Mouse (Mus musculus): Measurements from ENCODE around the gene Olfr266. TPM values are rescaled to one million over a fixed set of nuclear protein-coding genes. Genes with fewer than 3 reads are reported as not detected.

The Olfr266 gene
- not detected for total RNA-seq (2021)

DNA sequence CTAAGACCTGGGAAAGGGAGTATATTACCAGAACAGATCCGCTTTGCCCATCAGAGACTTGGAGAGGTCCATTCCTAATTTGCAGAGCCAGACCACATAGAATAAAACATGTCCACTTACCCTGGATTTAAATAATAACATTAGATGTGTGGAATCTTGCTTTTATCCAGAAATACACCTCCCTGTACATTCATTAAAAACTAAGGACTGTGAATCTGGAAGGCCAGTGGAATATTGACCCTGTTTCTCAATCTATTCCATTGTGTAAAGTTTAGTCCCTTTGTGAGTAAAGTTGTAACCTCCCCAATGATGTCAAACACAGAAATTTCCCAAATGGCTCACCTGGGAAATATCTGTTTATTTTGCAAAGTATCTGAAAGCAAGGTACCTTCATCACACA, at the start of gene Olfr266:
TSS of gene Olfr266 (minus strand) at position 101 of the 400 bp plus-strand sequence.
- DNase-seq (ENCODE audit: low spot score in 2 of 2): no peak
- intact Hi-C loops (cut with DNase I): no loop called here

DNA sequence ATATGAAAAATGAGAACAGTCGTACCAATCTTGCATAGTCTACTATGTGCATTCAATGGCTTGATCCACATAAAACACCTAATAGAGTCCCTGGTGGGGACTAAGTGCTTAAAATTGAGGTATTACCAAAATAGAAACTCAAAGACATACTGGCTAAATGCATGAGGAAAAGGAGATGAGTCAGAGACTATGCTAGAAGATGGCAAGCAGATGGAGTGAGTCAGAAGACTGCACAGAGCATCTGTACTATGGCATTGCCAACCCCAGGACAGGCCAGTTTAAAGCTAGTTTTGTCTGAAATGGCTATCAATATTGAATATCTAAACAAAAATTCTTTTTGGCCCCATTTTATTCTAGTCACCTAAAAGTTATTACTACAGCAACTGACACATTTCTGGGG, 49.5 kb upstream of the Olfr266 start:
- intact Hi-C loops (cut with DNase I): loop anchor here (10.0 kb wide), 1 partner anchor 861 kb away; the partner anchor contains the start of gene Pifo
- DNase-seq (ENCODE audit: low spot score in 2 of 2): peak; percentile 12 to 72

DNA sequence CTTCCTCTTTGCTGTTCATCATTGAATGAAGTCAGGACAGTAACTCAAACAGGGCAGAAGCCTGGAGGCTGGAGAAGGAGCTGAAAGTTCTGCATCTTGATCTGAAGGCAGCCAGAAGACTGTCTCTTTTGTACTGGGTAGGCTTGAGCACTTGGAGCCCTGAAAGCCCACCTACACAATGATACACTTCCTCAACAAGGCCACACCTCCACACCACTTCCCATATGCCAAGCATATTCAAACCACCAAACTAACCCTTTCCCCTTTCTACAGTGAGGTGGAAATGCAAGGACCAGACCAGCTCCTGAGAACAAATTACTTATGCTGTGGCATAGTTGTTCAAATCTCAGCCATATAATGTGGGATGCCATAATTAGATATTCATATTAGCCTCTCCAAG, 46.8 kb upstream of the Olfr266 start:
- intact Hi-C loops (cut with DNase I): loop anchor here (10.0 kb wide), 1 partner anchor 858 kb away; the partner anchor contains the start of gene Pifo
- DNase-seq (ENCODE audit: low spot score in 2 of 2): no peak

DNA sequence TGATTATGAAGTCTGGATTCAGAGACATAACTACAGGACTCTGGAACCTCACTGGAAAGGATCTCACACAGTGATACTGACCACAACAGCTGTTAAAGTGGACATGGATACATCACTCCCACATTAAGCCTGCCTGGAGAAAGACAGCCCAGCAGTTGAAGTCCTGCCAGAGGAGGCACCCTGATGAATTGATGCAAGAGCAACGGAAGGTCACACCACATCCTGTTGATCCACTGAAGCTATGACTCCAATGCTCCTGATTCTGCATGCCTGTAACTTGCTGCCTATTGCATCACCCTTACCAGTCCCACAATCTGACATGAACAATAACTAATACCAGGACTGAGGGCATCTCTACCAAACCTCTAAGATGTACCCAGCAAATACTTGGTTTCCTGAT, 6.0 kb upstream of the Olfr266 start:
- no peak for DNase-seq (ENCODE audit: low spot score in 2 of 2)
- intact Hi-C loops (cut with DNase I): no loop called here

DNA sequence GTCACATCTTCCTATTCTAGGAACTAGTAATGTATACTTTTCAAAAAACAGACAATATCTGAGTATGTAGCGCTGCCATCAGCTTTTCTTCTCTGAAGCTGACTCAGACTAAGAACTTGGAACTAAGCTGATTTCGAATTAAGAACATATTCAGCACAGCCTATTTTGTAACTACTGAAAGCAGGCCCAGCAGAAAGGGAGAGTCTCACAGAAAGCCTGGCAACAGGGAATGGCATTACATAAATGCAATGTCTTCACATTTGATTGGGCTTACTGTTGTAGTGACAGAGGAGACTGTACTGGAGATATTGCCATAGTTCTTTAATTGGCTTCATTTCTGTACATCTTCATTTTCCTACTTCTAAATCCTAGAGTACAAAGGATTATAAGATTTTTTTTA, 8.4 kb downstream of the Olfr266 start:
- peak in 1 of 2 experiments; percentile 19 for DNase-seq (ENCODE audit: low spot score in 2 of 2)
- intact Hi-C loops (cut with DNase I): no loop called here

DNA sequence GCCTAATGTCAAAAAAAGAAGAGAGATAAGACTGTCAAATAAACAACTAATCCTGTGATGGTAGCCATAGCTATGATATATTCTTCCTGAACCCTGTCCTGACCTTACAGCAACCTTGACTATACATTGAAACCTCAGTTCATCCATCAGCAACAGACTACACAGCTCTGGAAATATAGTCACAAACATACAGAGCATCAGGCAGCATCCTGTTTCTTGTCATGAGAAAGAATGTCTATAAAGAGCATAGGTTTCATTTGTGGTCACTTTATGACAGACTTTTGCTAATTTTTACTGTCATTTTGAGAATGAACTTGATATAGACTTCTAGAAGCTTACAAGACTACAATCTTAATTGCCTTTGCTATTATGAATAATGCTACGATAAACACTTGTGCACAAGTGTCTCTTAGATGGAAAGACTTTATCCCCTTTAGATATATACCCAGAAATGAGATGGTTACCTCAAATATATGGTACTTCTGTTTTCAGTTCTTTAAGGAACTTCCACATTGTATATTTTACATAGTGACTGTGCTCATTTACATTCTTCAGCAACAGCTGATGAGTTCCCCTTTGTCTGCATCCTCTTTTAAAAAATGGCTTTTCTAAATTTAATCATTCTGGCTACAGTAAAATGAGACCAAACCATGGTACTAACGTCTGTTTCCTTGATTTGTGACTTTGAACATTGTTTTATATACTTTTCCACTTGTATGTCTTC, 17.0 kb downstream of the Olfr266 start:
- no peak for DNase-seq (ENCODE audit: low spot score in 2 of 2)
- intact Hi-C loops (cut with DNase I): no loop called here

DNA sequence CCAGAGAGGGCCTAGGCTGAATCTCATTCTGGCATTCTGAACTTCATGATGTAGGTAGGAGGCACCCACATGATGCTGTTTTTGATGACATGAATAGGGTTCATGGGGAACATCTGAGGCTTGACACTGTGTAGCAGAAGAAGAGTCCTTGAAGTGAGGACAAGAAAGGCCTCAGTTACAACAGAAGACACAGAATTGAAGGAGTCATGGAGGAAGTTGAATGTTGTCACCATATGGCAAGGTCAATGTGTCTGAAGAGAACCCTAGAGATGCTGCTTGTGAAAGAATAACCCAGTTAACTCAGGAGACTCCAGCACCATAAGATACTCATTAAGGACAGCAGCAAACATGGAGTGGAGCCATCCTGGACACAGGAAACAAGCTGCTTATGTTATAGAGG, 28.0 kb downstream of the Olfr266 start:
- DNase-seq (ENCODE audit: low spot score in 2 of 2): no peak
- intact Hi-C loops (cut with DNase I): no loop called here

DNA sequence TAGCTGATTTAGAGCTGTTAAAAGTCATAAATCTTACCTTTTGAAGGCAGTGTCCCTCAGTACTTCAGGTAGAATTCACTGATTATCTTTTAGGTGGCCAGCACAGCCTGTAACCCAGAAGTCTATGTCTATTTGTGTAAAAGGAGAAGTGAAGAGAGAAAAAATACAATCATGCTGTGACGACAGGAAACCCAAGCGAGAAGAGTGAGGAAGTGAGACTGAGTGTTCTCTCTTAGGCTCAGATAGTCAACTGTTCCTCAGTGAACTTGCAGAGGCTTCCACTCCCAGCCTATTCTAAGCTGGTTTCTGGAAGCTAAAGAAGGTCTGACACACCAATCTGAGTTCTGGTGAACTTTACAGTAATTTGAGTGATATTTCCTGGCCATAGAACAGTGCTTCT, 36.2 kb downstream of the Olfr266 start, which contains the start of gene Cd53:
TSS of gene Cd53 (minus strand) at position 220 of the 400 bp plus-strand sequence.
- intact Hi-C loops (cut with DNase I): no loop called here

DNA sequence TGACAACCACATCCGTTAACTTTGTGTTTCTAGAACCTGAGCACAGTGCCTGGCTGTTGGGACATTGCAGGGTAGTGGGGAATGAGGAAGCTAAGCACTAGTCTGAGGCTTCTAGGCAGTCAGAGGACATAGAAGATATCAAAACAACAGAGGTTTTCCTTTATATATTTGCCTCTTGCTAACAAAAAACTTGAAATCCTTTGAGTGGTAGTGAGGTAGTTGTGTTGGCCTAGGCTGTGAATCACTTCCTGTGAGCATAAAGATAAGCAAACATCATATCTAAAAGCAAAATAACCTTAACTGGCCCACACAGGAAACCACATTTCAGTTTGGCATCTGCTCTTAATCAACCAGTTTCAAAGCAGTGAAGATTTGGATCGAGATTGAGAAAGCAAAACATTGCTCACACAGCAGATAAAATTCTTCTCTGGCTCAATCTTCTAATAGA, 37.6 kb downstream of the Olfr266 start:
- DNase-seq (ENCODE audit: low spot score in 2 of 2): no peak
- intact Hi-C loops (cut with DNase I): no loop called here

More for the DNA sequence above, 36.2 kb downstream of the Olfr266 start, which contains the start of gene Cd53:
- DNase-seq (ENCODE audit: low spot score in 2 of 2): peak in 1 of 2 experiments; percentile 11

DNA sequence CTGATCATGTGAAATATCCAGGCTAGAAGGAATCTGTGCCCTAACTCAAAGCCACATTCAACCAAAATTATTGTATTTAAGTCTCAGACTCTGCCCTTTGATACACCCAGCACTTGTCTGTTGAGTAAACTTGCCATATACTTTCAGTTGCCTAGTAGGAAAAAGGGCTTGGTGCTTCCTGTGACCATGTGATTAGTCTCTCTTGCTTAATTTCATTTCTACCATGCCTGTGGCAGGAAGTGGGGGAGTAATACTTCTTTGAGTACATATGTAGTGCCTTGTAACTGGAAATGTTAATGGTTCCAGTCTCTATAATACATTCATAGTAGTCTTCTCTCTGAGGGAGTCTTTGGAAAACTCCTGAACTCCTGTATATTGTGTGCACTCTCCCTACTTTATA, 38.1 kb downstream of the Olfr266 start:
- intact Hi-C loops (cut with DNase I): no loop called here
- DNase-seq (ENCODE audit: low spot score in 2 of 2): no peak

DNA sequence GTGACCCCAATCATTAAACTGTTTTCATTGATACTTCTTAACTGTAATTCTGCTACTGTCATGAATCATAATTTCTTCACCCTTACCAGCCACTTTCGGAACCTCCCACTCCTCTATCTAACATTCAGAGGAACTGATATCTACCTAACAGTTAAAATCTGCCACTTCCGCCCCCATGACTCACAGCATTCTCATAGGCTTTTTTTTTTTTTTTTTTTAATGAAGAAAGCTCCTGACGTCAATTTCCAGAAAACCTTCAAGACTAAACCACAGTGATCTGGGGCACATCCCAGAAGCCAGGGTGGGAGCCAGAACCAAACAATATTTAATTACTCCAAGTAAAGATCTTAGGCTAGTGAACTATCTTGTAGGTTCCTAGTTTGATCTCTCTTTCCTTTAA, 41.0 kb downstream of the Olfr266 start:
- intact Hi-C loops (cut with DNase I): no loop called here
- DNase-seq (ENCODE audit: low spot score in 2 of 2): no peak

DNA sequence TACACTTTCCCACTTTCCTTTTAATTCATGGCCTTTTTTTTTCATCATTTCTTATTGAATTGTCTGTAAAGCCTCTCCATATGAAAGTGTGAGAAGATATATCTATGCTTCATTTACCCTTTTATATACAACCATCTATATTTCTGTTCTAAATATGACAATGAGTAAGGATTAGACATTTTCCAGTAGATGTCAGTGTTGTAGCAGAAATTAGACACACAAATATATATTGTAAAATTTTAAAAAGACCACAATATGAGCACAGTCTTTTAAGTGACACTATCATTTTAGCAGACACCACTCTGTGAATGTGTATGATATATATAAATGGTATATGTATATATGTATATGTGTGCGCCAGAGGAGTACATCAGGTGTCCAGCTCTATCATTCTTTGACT, 54.3 kb downstream of the Olfr266 start:
- no peak for DNase-seq (ENCODE audit: low spot score in 2 of 2)
- intact Hi-C loops (cut with DNase I): loop anchor here (2.0 kb wide), 1 partner anchor 109 kb away; no protein-coding TSS in a partner anchor

Other genes with a start within 250 kb of the Olfr266 start
- gene Lrif1, start 141.3 kb downstream of the Olfr266 start, total RNA-seq (2021): 10 to 100 TPM; 20.9 to 27.3 TPM
- gene Cd53, start 36.1 kb downstream of the Olfr266 start, total RNA-seq (2021): 10 to 100 TPM in 1 of 2 experiments, 1 to 10 TPM in 1; 9.6 to 11.8 TPM
- gene Kcna3, start 209.9 kb upstream of the Olfr266 start, total RNA-seq (2021): 10 to 100 TPM; 31.0 to 31.8 TPM

All from left cerebral cortex, postnatal 25 days (tissue).